Mouse (Mus musculus) layer of hippocampus, adult 6 months (tissue): ENCODE measurements around the gene Gm4214. TPM values are rescaled to one million over a fixed set of nuclear protein-coding genes. Genes with fewer than 3 reads are reported as not detected.

Experiments
- long read RNA-seq, 2 experiments: library from polyadenylated mRNA; unstranded; transcript quantifications; one replicate each; pipeline ENCODE4 v2.0.0; 2019 to 2020
- polyA plus RNA-seq: library from polyadenylated mRNA; unstranded; fragments of <200 nt; fragmentation: Nextera tagmentation; gene quantifications from 2 replicates; pipeline ENCODE4 v1.2.3, GENCODE M21; 2021

The Gm4214 gene
- not detected in 2 replicates for polyA plus RNA-seq
- long read RNA-seq, experiment 1 = 0 reads
- long read RNA-seq, experiment 2 = 0 reads

GRCm38 (mm10) chr7:22984573-22984972, at the start of gene Gm4214:
Gm4214 (minus strand) TSS chr7:22984673.

GRCm38 (mm10) chr7:23019823-23020222, 35.4 kb upstream of the Gm4214 start, which contains the start of gene Gm4216:
Gm4216 (minus strand) TSS chr7:23019923.

Other genes starting within 250 kb of the Gm4214 start
- gene Vmn1r157, start 223.0 kb downstream of the Gm4214 start, polyA plus RNA-seq = not detected in 2 replicates
- not detected in 2 replicates for gene Vmn1r158, start 193.9 kb downstream of the Gm4214 start, polyA plus RNA-seq
- gene Vmn1r159, start 141.1 kb downstream of the Gm4214 start, polyA plus RNA-seq = not detected in 2 replicates
- gene Vmn1r160, start 113.4 kb downstream of the Gm4214 start, polyA plus RNA-seq = not detected in 2 replicates
- not detected in 2 replicates for gene Gm4216, start 35.2 kb upstream of the Gm4214 start, polyA plus RNA-seq
- not detected in 2 replicates for gene Vmn1r163, start 70.9 kb upstream of the Gm4214 start, polyA plus RNA-seq
- gene Gm8720, start 82.8 kb upstream of the Gm4214 start, polyA plus RNA-seq = not detected in 2 replicates
- gene Gm10662, start 159.8 kb upstream of the Gm4214 start, polyA plus RNA-seq = not detected in 2 replicates
- not detected in 2 replicates for gene Vmn1r165, start 232.7 kb upstream of the Gm4214 start, polyA plus RNA-seq